Mouse (Mus musculus) thymus, adult 2 months (tissue): Measurements from ENCODE around the gene Rnpep.

ENCODE experiments used
- CTCF ChIP-seq: fragments of 200-500 bp; IDR thresholded peaks from 2 replicates; pipeline ENCODE4 v1.5.1; 2012; ENCODE audit warnings: mild to moderate bottlenecking, control low read depth, low read length, moderate library complexity, borderline replicate concordance; ENCODE audit not compliant: control insufficient read depth, poor library complexity, insufficient read depth; ENCODE audit errors: extremely low read depth
- POLR2A ChIP-seq: fragments of 200-500 bp; IDR thresholded peaks from 2 replicates; pipeline ENCODE4 v1.6.1; 2012; ENCODE audit warnings: mild to moderate bottlenecking, low read length, control low read depth, moderate library complexity; ENCODE audit not compliant: control insufficient read depth, poor library complexity, insufficient read depth; ENCODE audit errors: extremely low read depth

GRCm38 (mm10) chr1:135271371-135271770, 12.5 kb downstream of the Rnpep start:
- TF ChIP-seq CTCF (no peak), POLR2A (no peak)
